Mouse (Mus musculus): Measurements from ENCODE around the gene Fam71b.

The Fam71b gene

DNA sequence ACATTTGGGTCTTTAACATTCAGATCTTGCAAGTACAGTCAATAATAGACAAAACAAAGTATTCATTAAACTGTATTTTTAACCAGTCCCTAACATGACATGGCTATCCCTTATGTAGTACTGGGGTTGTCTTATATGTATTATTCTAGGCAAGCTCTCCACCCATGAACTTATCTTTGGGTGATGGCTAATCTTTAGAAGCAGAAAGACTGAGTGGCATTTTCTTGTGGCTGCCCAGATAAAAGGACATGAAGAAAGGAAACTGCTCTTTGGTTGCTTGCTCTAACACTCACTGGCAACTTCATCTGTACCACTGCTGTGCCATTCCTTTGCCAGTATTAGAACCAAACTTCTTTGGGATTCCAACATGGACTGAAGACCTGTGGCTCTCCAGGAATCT lies 39.0 kb downstream of the Fam71b start:
- no peak for DNase-seq

DNA sequence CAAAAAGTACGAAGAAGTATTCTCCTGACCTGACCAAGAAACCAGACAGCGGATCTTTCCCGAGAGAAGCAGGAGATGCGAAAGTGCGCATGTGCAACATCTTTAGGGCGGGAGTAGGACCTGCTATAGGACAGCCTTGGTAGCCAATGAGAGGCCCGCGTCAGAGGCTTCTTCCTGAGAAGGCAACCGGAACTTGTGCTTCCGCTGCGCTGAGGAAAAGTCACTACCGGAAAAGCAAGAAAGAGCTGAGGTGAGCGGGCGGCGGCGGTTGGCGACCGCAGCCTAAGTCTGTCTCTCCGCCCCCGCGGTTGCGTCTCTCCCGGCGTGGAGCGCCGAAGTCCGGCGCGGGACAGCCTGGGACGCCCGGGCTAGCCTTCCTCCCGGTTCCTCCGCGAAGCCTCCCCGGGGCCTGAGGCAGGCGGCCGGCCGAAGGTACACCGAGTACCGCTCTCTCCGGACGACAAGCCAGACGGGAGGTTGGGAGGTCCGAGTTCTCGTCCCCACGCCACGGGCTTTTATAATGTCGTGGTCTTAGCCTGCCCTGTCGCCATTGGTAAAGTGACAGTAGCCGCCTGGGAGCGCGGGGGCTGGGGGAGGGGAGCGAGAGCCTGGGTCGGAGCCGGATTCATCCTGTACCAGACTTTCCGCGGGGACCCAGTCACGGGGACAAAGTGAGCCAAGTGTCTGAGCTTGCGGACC lies 40.5 kb downstream of the Fam71b start, which contains the start of gene Med7:
Gene Med7 (plus strand): TSS at position 166 of the 699 bp plus-strand sequence.
- peak; percentile 92 for DNase-seq

- DNase-seq, result no peak
These were observed 41.2 kb downstream of the Fam71b start for GRCm38 (mm10) chr11:46437459-46438000.

- no peak for DNase-seq
These were observed 42.7 kb downstream of the Fam71b start for GRCm38 (mm10) chr11:46439005-46439543.

GRCm38 (mm10) chr11:46441774-46442173 lies 45.4 kb downstream of the Fam71b start:
- no peak for DNase-seq

DNA sequence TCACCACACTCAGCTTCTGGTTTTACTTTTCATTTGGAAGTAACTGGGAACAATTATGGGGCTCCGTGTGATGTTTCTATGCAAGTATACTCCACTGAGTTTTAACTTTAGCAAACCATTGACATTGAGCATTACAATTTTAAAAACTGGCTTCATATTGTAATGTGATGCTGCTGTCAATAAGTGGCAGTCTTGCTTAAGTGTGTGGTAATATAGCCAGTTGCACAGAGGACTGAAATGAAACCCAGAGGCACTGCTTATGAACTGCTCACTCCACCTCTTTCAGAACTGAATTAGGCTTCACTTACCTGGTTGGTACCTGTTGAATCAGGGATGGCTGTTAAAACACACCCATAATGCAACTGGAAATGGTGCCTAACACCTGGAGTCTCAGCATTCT lies 46.8 kb downstream of the Fam71b start:
- no peak for DNase-seq

- DNase-seq, result no peak
These were observed 47.6 kb downstream of the Fam71b start for GRCm38 (mm10) chr11:46443979-46444378.

GRCm38 (mm10) chr11:46446150-46446549 lies 49.8 kb downstream of the Fam71b start:
- DNase-seq, result no peak

- DNase-seq, result no peak
These were observed 51.5 kb downstream of the Fam71b start for GRCm38 (mm10) chr11:46447644-46448484.

- no peak for DNase-seq
These were observed 53.2 kb downstream of the Fam71b start for GRCm38 (mm10) chr11:46449461-46450080.

DNA sequence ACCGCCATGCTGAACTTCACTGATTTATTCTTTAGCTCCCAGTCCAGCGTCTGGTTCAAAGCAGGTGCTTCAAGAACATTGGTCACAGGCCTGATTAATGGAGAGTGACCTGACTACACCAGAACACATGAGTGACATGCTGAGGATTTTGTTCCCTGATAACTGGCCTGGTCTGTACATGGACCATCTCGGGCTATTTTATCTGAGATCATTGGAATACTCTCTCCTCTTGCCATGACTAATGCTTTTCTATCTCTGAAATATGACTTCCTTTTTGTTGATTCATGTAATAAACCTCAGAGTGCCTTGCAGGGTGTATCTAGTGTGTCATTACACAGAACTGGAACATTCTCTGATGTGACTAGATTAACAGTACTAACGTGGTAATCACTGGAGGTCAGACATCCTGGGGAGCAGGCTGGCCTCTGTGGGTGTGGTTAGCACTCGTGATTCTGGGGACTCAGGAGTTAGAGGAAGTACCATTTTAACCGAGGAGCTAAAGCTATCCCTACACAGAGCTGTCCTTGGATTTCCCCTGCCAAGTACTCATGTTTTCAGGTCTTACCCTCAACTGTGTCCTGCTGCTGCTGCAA lies 58.2 kb downstream of the Fam71b start, which contains the start of gene Havcr2:
Gene Havcr2 (plus strand): TSS at position 483 of the 593 bp plus-strand sequence.
- no peak for DNase-seq

Measured in cerebellum, adult 11 months (tissue).